Mouse (Mus musculus) bone marrow, adult 2 months (tissue): ENCODE measurements around the gene Erich3. TPM values are rescaled to one million over a fixed set of nuclear protein-coding genes. Genes with fewer than 3 reads are reported as not detected.

Experiments used
- H3K27ac ChIP-seq: fragments of 200-500 bp; 2 replicates; pipeline ENCODE4 v1.5.1; 2012; ENCODE audit warnings: low read depth, mild to moderate bottlenecking, control low read depth, inconsistent platforms, low read length; ENCODE audit not compliant: control insufficient read depth, poor library complexity, insufficient read depth
- H3K4me1 ChIP-seq: fragments of 200-500 bp; 2 replicates; pipeline ENCODE4 v1.6.1; 2011; ENCODE audit warnings: low read length; ENCODE audit not compliant: control insufficient read depth, insufficient read depth
- H3K4me3 ChIP-seq: fragments of 200-500 bp; replicated peaks from 2 replicates; pipeline ENCODE3; 2011; ENCODE audit warnings: mild to moderate bottlenecking, low read depth, low read length, control low read depth; ENCODE audit not compliant: control insufficient read depth
- CTCF ChIP-seq: fragments of 200-500 bp; IDR thresholded peaks from 2 replicates; pipeline ENCODE4 v1.5.1; 2011; ENCODE audit warnings: low read length, control low read depth; ENCODE audit not compliant: control insufficient read depth, insufficient read depth
- POLR2A ChIP-seq: fragments of 200-500 bp; IDR thresholded peaks from 2 replicates; pipeline ENCODE4 v1.6.1; 2011; ENCODE audit warnings: low read depth, mild to moderate bottlenecking, control low read depth, low read length, borderline replicate concordance; ENCODE audit not compliant: control insufficient read depth
- WGBS: fragments of 180-500 bp; shearing (Covaris S2); methylation state at CpG from one replicate; pipeline ENCODE4 v1.1.7; 2018; 5-methylcytosine and 5-hydroxymethylcytosine counted together
- polyA plus RNA-seq: library from polyadenylated mRNA; stranded (reverse); fragments of >200 nt; gene quantifications from 2 replicates; pipeline ENCODE4 v1.2.4, GENCODE M21; 2011; ENCODE audit warnings: low replicate concordance; ENCODE audit not compliant: missing spikeins, insufficient read depth, insufficient read length

The Erich3 gene
- polyA plus RNA-seq, 1 experiment = not detected

- WGBS = 71% methylated on average over 7 of the region's 7 CpGs
- H3K4me1 ChIP-seq = no peaks in the 10 kb centered on the region
- H3K27ac ChIP-seq = no peak overlapping the region
- no peak for TF ChIP-seq CTCF
- TF ChIP-seq POLR2A = no peak
- H3K4me3 ChIP-seq = no peak overlapping the region
These were observed 146.7 kb downstream of the Erich3 start for GRCm38 (mm10) chr3:154810273-154810870.

- no peak for TF ChIP-seq POLR2A
- no peak for TF ChIP-seq CTCF
- Histone ChIP-seq H3K27ac (no peak overlapping the region), H3K4me1 (no peaks in the 10 kb centered on the region), H3K4me3 (no peak overlapping the region)
- 72% methylated on average over 9 of the region's 9 CpGs for WGBS
These were observed 147.6 kb downstream of the Erich3 start for GRCm38 (mm10) chr3:154811281-154811680.

DNA sequence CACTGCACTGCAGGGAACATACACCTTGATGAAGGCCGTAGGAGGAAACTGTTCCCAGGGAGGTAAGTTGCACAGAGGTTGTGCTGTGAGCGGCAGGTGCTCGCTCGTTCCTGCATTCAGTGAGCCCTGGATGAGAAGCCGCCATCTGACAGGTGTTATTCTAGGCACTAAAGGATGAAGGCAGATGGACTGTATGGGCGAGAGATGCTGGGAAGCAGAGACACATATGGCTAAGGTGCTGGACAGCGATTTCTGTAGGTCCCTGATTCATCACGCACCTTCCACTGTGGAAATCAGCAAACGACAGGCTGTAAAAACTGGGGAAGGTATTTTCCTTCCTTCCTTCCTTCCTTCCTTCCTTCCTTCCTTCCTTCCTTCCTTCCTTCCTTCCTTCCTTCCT, 148.2 kb downstream of the Erich3 start:
- TF ChIP-seq CTCF (no peak), POLR2A (no peak)
- 80% methylated on average over 9 of the region's 9 CpGs for WGBS

GRCm38 (mm10) chr3:154812893-154813292, 149.2 kb downstream of the Erich3 start:
- WGBS = 48% methylated on average over 1 of the region's 1 CpGs
- no peak overlapping the region for H3K4me3 ChIP-seq
- H3K27ac ChIP-seq = no peak overlapping the region
- no peak for TF ChIP-seq CTCF
- TF ChIP-seq POLR2A = no peak
- H3K4me1 ChIP-seq = no peaks in the 10 kb centered on the region

More for the DNA sequence above, 148.2 kb downstream of the Erich3 start:
- Histone ChIP-seq H3K27ac (no peak overlapping the region), H3K4me1 (no peaks in the 10 kb centered on the region), H3K4me3 (no peak overlapping the region)

GRCm38 (mm10) chr3:154815606-154816005, 151.9 kb downstream of the Erich3 start:
- Histone ChIP-seq H3K4me3 (no peak overlapping the region), H3K27ac (no peak overlapping the region), H3K4me1 (no peaks in the 10 kb centered on the region)
- WGBS = 46% methylated on average over 2 of the region's 2 CpGs
- TF ChIP-seq POLR2A (no peak), CTCF (no peak)

DNA sequence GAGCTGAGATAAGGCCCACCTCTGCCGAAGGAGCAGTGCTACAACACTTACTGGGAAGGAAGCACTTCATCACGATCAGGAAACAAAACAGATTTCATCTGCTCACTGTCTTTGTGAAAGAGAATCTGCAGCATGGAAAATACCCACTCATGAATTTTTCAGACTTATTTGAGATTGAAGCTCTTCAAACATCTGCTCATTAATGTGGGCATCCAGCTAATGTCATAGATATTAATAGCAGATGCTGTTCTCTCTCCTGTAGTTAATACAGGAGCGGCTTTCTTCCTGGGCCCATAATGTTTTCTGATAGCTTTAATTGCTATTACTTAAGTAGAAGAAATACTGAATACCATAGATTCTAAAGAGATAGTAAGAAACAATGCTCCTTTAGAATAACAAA, 152.6 kb downstream of the Erich3 start:
- 47% methylated on average over 3 of the region's 3 CpGs for WGBS
- Histone ChIP-seq H3K27ac (no peak overlapping the region), H3K4me3 (no peak overlapping the region), H3K4me1 (no peaks in the 10 kb centered on the region)
- no peak for TF ChIP-seq POLR2A
- TF ChIP-seq CTCF = no peak

- no peaks in the 10 kb centered on the region for H3K4me1 ChIP-seq
- 52% methylated on average over 19 of the region's 19 CpGs for WGBS
- H3K4me3 ChIP-seq = no peak overlapping the region
- TF ChIP-seq POLR2A (no peak), CTCF (no peak)
- H3K27ac ChIP-seq = no peak overlapping the region
These were observed 153.4 kb downstream of the Erich3 start for GRCm38 (mm10) chr3:154816801-154817625.

Other genes starting within 250 kb of the Erich3 start
- 2.0 and 4.5 TPM in 2 replicates for gene Cryz, start 67.1 kb upstream of the Erich3 start, polyA plus RNA-seq
- gene Tyw3, start 66.8 kb upstream of the Erich3 start, polyA plus RNA-seq = 1.1 and 1.4 TPM in 2 replicates